Mouse (Mus musculus): Measurements from ENCODE around the gene Mief2.

- no peak for TF ChIP-seq CEBPB (IDR thresholded peaks at IDR 0.05; ENCODE audit: low read depth)
- TF ChIP-seq CTCF (IDR thresholded peaks at IDR 0.05; ENCODE audit: control insufficient read depth, insufficient read depth, insufficient read length) = no peak
- no peak for TF ChIP-seq USF1 (IDR thresholded peaks at IDR 0.05; ENCODE audit: low read depth)
- TF ChIP-seq MAX (IDR thresholded peaks at IDR 0.05) = no peak
- no peak for TF ChIP-seq MYOG (IDR thresholded peaks at IDR 0.05; ENCODE audit: control insufficient read depth, extremely low read depth, insufficient read length)
- TF ChIP-seq MYOD1 (IDR thresholded peaks at IDR 0.05; ENCODE audit: control insufficient read depth, insufficient read length, low read depth) = no peak
Measured at GRCm38 (mm10) chr11:60735191-60735590, 7.0 kb downstream of the Mief2 start.
